Mouse (Mus musculus) layer of hippocampus, adult 8-10 months (tissue): ENCODE measurements around the gene Ppp1r8. TPM values are rescaled to one million over a fixed set of nuclear protein-coding genes. Genes with fewer than 3 reads are reported as not detected.

Experiments used
- DNase-seq, 2 experiments: peaks; one replicate each; pipeline ENCODE4 v3.0.0; 2022; ENCODE audit warnings: low spot score in 2 of 2
- total RNA-seq, 4 experiments: library from RNA; stranded (reverse); gene quantifications; 2 replicates each; pipeline ENCODE4 v1.2.4; 2022

Gene Ppp1r8
- 10 to 100 TPM; 37.9 to 43.2 (median 40.3) TPM for total RNA-seq

DNA sequence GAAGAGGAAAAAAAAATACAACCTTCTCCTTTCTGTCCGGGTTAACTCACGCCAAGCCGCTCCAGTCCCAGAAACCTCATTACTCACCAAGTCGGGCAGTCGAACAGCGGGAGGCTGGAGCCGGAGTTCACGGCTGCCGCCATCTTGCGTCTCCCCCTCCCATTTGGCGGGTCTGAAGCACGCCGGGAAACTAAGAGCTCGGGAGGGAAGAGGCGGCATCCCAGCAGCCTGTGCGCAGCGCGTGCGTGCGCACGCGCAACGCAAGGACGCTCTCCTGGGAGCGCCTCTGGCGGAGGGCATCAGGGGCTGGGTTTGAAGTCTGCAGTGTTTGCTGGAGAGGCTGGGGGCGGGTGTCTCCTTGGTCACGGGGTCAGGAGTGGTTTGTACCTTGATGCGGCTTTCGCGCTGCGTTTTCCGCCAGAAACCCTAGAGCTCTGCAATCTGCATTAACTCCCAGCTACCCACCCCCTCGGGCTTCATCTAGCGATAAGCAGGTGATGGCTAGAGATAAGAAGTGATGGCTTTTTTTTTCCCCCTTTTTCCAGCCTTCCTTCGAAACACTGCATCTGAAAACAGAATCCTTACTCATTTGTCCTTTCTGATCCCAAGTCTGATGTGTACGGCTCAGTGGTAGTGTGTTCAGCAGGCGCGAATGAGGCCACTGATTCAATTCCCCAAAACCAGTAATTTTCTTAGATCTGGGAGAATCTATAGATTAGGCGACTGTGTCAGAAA is at the start of gene Ppp1r8:
Ppp1r8 (minus strand) TSS at position 200 of the 735 bp plus-strand sequence.
- peak; percentile 86 to 87 for DNase-seq

DNA sequence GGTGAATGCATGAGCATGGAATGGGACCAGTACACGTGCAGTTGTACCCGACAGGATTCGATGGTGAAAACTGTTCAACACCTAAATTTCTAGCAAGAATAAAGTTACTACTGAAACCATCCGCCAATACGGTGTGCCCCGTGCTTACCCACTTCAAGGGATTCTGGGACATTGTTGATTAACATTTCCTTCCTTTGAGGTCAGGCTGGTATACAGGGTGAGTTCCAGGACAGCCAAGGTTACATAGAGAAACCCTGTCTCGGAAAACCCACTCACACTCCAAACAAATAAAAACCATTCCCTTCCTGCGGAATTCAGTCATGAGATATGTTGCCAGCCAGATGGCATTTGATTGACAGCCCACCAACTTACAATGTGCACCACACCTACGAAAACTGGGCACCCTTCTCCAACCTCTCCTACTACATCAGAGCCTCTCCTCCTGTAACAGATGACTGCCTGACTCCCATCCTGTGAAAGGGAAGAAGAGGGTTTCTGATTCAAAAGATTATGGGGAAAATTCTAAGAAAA is 41.9 kb upstream of the Ppp1r8 start:
- DNase-seq: peak; percentile 36 to 50

DNA sequence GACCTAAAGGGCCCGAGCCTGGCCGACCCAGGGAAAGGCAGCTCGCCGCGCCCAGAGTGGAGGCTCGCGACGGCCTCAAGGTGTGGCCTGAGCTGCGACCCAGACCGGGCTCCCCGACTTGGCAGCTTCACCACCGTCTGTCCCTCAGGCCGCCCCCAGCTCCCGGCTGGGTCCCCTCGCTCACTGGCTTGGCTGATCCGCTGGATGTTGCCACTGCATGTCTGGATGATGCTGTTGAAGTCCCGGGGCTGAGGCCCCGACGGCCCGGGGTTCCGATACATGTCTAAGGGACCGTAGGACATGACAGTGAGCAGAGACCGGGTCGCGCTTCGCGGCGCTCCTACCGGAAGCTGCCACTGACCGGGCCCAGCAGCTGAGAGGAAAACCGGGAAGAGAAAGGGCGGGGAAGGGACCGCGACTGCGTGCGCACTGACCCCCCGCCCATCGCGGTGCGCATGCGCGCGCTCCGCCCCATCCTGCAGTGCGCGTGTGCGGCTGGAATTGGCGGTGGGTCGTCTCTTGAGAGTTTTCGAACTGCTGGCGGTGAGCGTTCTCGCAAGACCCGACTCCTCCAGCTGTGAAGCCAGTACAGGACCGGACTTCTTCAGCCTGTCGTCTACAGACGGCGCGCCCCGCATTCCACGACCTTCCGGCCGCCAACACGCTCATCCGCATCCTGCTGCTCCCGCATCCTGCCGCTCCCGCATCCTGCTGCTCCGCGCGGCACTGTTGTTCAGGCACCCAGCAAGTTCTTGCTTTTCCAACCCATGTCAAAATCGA is 41.3 kb upstream of the Ppp1r8 start, which contains the start of gene Stx12:
Stx12 (minus strand) TSS at position 446 of the 780 bp plus-strand sequence.
- peak; percentile 80 to 86 for DNase-seq

DNA sequence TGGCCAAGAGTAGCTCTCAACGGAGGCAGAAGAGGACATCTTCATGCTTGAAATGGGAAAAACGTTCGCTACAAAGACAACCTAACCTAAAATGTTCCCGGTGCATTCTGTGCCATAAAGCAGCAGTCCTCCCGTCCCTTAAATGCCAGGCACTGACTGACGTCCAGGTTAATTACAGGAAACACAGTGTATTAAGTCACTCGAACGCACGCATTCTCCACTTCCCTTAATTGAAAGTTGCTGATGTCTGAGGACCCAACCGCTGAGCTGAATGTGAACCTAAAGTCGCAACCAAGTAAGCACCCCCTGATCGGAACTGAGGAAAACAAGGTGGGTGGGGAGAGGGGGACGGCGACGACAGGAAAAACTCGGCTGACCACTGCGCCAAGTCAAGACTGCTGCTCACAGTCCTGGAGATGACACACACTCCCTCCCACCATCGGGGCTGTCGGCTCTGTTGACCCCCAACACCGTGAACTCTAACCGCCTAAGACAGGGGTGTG is 40.6 kb upstream of the Ppp1r8 start:
- no peak for DNase-seq

DNA sequence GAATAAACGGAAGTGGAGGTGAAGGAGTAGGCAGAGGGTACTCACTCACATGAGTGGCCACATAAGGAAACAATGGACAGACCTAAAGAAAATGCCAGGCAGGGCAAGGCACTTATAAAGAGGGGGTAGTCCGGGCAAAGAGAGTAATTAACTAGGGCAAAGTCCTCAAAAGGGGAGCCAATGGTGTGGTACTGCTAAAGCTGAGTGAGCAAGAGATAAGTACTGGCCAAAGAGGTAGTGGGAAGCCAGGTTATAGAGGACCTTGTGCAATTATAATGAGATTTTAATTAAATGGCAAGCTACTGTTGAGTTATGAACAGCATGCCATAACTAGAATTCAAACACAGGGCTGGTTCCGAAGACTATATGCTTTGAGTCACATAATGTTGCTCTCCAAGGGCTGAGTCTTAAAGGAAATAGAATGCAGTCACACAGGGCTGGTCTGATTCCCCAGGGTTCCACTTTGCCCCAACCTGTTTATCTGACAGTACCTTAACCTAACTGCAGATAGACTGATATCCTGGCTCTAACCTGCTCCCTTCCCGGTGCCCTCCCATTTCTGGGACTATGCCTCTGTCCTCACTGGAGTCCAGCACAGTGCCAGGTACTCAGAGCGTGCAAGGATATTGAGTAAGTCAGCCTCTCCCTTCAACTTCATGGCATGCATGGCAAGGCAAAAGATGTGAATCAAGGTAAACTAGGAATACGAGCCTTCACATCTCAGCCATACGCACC is 31.6 kb upstream of the Ppp1r8 start:
- DNase-seq: no peak

DNA sequence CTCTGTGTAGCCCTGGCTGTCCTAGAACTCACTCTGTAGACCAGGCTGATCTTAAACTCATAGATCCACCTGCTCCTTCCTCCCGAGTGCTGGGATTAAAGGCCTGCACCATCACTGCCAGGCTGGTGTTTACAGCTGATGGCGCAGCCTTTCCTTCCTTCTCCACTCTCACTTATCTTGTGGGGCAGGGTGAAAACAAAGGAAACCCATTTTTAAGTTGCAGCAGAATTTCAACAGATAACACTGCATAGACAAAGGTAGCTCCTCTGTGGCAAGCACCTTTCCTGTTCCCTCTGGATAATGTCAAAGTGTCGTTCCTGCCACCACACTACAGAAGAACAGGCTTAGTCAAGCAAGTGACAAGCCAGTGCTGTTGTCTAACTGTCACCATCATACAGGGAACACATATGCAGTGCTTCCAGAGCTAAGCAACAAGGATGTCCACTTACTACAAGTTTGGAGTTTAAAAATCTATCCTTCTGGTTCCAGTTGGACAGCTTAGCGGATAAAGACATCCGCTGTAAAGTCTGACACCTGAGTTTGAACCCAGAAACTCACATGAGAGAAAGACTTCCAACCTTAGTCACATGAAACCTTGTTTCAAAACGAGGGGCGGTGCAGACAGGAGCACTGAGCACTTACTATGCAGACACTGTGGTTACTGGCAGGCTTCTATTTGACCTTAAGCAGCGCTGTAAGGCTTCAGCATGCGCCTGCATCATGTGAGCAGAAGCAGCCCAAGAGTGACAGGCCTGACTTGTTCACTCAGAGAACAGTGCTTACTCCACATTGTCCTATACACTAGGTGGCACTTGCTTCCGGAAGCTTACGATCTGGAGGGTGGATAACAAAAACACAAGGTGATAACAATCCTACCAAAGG is 30.8 kb upstream of the Ppp1r8 start:
- DNase-seq: no peak

DNA sequence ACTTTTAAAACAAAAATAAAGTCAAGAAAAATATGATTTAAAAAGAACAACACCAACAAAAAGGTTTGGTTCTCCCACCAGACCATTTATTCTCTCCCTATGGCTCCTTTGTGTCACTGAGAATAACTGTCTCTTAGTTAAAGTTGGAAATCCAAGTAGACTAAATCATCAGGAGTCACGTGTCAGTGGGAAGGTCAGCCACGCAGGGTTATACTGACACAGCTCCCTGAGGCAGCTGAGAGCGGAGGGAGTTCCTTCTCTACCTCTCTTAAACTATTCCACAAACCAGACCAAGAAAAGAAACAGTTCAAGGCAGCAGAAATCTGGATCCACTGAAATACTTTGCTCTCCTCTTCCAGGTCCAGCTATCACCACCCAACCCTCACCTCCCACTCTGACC is 28.1 kb upstream of the Ppp1r8 start:
- no peak for DNase-seq

DNA sequence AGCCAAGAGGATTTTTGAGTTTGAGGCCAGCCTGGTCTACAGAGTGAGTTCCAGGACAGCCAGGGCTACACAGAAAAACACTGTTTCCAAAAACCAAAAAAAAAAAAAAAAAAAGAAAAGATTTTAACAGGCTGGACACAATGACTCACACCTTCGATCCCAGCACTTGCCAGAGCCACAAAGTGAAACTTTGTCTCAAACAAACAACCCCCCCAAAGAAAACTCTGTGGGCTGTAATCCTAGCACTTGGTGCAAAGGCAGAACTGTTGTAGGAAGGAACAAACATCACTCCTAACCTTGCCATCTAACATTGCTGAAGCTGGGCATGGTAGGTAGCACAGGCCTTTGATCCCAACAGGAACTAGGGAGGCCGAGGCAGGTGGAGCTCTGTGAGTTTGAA is 21.9 kb upstream of the Ppp1r8 start:
- no peak for DNase-seq

DNA sequence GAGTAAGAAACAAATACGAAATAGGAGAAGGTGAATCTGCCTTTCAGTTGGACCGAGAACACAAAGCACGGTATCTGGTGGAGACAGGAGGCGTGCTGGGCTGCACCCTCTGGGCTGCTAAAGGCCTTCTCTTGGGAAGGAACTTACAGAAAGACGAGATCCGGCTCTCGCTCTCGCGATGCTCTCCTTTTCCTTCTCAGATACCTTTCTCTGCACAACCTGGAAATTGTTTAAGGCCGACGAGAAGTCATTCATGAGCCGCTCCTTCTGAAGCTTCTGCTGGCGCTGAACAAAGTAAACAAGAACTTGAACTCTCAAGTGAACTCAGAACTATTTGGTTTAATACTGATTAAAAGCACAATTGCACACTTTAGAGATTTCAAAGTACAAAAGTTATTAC is 20.0 kb upstream of the Ppp1r8 start:
- DNase-seq: no peak

DNA sequence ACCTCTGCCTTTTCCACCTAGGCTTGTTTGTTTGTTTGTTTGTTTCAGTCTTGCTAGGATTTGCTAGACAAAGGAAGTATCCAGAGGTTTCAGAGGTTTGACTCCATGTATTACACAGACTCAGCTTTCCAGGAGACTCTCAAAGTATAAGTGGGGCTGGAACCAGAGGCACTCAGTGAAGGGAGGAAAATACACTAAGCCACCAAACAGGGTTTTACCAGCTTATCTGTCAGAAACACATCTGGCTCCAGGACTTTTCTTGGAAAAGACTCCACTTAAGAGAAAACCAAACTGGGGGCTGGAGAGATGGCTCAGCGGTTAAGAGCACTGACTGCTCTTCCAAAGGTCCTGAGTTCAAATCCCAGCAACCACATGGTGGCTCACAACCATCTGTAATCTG is 17.9 kb upstream of the Ppp1r8 start:
- DNase-seq: no peak

DNA sequence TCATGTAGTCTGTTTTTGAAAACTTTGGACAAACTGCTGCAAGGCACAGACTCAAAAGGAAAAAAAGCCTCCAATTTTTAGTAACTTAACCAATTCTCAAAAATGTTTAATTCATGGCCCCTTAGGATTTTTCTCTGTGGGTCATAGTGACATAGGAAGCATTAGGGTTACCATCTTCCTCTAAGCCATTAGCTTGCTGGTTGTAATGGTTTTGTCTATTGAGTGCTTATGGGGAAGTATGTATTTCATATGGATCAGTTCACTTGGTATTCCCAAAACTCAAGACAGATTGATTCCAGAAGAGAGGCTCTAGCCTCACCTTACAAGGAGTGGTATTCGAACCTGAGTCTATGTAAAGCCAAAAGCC is 719 bp upstream of the Ppp1r8 start:
- DNase-seq: no peak

DNA sequence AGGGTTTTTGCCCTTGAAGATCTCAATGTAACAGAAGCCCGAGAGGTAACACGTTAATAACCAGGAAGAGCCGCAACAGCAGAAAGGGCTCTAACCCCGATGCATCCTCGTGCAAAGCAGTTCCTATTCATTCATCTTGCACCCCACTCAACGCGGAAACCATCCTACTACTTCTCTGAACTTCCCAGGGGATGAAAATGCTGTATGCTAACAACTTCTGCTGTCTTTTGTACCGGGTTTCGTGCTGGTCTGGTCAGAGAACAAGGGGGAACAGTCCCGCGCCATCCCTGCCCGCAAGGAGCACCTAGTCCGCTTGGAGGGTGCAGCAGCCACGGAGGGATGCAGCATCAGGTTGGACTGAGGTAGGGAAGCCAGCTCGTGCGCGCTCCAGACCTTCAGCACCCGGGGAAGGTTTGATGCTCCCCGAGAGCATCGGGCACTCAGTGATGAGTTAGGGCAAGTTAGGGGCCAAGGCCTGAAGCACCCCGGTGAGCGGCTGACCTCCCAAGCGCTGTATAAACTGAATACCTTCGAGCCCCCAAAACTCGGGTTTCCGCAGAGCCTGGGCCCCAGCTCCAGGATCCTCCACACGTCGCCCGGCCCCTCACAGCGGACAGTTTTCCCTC is 575 bp downstream of the Ppp1r8 start:
- DNase-seq: peak; percentile 12 to 39

DNA sequence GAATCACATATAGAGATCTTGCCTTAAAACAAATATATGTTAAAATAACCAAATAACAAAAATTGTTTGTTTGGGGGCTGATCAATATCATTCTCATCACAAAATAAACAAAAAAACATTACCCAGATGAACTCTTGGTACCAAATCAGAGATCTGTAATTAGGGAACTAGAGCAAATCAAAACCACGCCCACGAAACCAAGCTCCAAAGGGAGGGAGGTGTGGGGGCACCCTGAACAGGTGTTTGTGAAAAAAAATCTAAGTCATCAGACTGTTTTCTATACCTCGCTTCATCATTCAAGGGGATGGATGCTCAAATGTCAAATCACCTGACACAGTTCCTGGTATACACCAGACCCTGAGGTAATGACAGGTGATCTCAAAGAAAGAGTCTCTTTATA is 1.5 kb downstream of the Ppp1r8 start:
- DNase-seq: no peak

DNA sequence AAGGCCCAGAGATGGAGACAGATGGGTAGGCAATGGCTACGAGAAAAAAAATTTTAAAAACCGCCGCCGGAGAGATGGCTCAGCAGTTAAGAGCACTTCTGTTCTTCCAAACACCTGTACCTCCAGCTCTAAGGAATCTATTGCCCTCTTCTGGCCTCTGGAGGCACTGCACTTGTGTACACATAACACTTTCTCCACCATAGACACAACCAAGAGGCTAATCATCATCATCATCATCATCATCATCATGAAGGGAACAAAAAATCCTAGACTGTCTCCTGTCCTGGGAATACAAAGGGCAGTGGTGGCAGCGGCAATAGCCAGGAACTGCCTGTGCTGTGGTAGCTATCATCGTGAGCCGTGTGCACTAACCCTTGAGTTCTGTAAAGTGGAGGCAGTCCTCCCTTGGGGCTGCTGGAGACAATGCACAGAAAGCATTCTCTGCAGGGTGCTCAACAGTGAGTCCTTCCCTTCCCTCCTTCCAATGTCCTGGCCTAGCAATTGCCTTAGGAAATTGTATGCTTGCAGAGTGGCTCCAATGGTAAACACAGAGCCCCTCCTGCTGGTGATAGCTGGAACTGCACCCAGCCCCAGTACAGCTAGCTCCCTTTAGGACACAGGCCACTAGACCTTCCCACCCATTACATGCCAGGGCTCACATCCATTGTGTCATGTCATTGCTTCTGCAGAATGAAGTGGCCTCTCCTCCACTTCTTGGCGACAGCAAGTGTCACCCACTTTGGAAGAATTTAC is 19.2 kb downstream of the Ppp1r8 start:
- DNase-seq: peak; percentile 17 to 57

DNA sequence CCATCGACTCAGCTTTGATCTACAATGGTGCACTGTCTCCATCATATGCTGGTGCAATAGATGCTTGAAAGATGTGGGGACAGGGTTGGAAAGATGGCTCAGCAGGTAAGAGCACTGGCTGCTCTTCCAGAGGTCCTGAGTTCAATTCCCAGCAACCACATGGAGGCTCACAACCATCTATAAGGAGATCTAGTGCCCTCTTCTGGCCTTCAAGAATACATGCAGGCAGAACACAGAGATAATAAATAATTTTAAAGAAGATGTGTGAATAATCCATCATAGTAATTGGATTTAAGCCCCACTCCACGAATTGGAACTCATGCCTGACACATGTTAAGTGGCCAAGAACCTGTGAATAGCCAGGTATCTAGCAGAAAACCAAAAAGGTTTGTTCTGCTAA is 24.5 kb downstream of the Ppp1r8 start:
- DNase-seq: no peak

DNA sequence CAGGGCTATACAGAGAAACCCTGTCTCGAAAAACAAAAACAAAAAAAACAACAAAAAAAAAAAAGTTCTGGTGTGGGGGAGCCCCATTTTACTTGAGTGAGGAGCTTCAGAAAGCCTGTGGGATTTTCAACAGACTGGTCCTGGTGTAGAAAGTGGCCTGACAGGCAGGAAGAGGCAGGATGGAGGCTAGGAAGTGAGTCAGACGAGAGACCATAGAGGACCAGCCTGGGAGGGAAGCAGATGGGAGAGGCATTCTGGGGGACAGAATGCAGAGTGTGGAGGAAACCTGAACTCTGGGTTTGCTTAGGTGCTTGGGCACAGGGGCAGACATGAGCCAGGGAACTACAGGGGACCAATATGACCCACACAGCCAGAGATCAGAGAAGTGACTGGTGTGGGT is 26.1 kb downstream of the Ppp1r8 start:
- DNase-seq: no peak

DNA sequence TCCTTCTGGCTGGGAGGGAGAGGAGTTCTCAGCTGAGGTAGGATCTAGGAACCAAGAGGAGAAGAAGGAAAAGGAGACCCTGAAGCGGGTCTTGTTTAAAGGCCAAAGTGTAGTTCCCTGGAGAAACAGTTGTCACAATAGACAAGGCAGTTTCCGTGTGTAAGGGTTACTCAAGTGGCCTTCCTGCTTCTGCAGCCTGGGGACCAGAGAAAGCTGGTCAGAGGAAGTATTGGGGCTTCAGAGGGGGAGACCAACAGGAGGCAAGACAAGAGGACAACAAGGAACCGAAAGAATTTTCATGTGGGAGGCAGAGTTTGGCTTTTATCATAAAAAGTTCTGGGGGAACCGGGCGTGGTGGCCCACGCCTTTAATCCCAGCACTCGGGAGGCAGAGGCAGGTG is 26.6 kb downstream of the Ppp1r8 start:
- DNase-seq: no peak

DNA sequence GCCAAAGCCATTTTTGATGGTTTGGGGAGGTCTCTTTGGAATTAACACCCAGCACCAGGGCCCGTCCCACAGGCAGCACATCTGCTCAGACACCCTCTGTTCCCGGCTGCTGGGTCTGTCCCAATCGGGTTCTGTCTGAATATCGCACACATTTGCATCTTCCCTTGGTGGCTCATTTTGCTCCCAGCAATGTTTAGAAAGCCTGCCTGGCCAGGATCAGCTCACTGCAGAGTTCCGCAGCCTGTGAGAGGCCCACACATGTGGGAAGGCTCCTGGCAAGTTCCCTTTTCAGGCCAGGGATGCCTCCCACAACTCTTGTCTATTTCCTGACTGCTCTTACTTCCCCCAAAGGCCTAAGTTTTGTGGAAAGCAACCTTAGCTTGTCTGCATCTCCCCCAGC is 33.3 kb downstream of the Ppp1r8 start:
- peak; percentile 17 to 44 for DNase-seq
